Mouse (Mus musculus) myocyte (in vitro differentiated cells): ENCODE data around the gene Praf2. TPM values are rescaled to one million over a fixed set of nuclear protein-coding genes. Genes with fewer than 3 reads are reported as not detected.
"Not testable (repeated sequence)": the region's sequence is repeated elsewhere in the genome, so short reads cannot be mapped to it uniquely, and the experiment has no call there.

Experiments used
- H3K27me3 ChIP-seq: one replicate; pipeline ENCODE4 v1.6.1; 2011; ENCODE audit not compliant: control insufficient read depth, insufficient read depth, insufficient read length
- H3K36me3 ChIP-seq: one replicate; pipeline ENCODE4 v1.6.1; 2011; ENCODE audit not compliant: control insufficient read depth, insufficient read depth
- H3K4me2 ChIP-seq: one replicate; pipeline ENCODE4 v1.6.1; 2011; ENCODE audit warnings: low read depth, control low read depth
- H3K4me3 ChIP-seq: one replicate; pipeline ENCODE4 v1.5.1; 2011; ENCODE audit warnings: mild to moderate bottlenecking, control low read depth, moderate library complexity
- H3K79me2 ChIP-seq: one replicate; pipeline ENCODE4 v1.6.1; 2011; ENCODE audit not compliant: control insufficient read depth, insufficient read depth
- H3ac ChIP-seq: one replicate; pipeline ENCODE4 v1.6.1; 2011; ENCODE audit not compliant: control insufficient read depth, insufficient read length
- CEBPB ChIP-seq: IDR thresholded peaks from 2 replicates; pipeline ENCODE4 v1.6.1; 2011; ENCODE audit warnings: mild to moderate bottlenecking, moderate library complexity; ENCODE audit not compliant: poor library complexity, insufficient read depth, severe bottlenecking
- E2F4 ChIP-seq: IDR thresholded peaks from one replicate; pipeline ENCODE4 v1.6.1; 2011; ENCODE audit warnings: mild to moderate bottlenecking, control low read depth, moderate library complexity; ENCODE audit not compliant: insufficient read depth
- MAX ChIP-seq: IDR thresholded peaks from one replicate; pipeline ENCODE4 v1.6.1; 2011; ENCODE audit warnings: low read depth, mild to moderate bottlenecking, control low read depth
- MYOD1 ChIP-seq, 3 experiments: IDR thresholded peaks; one replicate each; pipeline ENCODE4 v1.6.1; 2011; ENCODE audit warnings: control low read depth in 2 of 3, low read depth in 2 of 3, mild to moderate bottlenecking in 2 of 3, moderate library complexity in 1 of 3; ENCODE audit not compliant: insufficient read length in 2 of 3, control insufficient read depth in 1 of 3
- MYOG ChIP-seq, 3 experiments: IDR thresholded peaks; one replicate each; pipeline ENCODE4 v1.6.1; 2011; ENCODE audit warnings: control low read depth in 2 of 3, low read depth in 2 of 3, mild to moderate bottlenecking in 2 of 3; ENCODE audit not compliant: insufficient read length in 2 of 3, control insufficient read depth in 1 of 3, insufficient read depth in 1 of 3
- POLR2A ChIP-seq: IDR thresholded peaks from one replicate; pipeline ENCODE4 v1.6.1; 2011; ENCODE audit warnings: low read depth, mild to moderate bottlenecking, control low read depth, moderate library complexity; ENCODE audit not compliant: insufficient read length
- POLR2AphosphoS2 ChIP-seq: IDR thresholded peaks from one replicate; pipeline ENCODE4 v1.6.1; 2011; ENCODE audit warnings: low read depth, control low read depth; ENCODE audit not compliant: insufficient read length
- REST ChIP-seq: IDR thresholded peaks from one replicate; pipeline ENCODE4 v1.6.1; 2011; ENCODE audit warnings: mild to moderate bottlenecking, control low read depth, moderate library complexity; ENCODE audit not compliant: insufficient read depth, insufficient read length
- SRF ChIP-seq: IDR thresholded peaks from one replicate; pipeline ENCODE4 v1.6.1; 2011; ENCODE audit warnings: low read depth; ENCODE audit not compliant: control insufficient read depth, insufficient read length
- TCF12 ChIP-seq: IDR thresholded peaks from one replicate; pipeline ENCODE4 v1.6.1; 2011; ENCODE audit warnings: mild to moderate bottlenecking, control low read depth; ENCODE audit not compliant: poor library complexity, insufficient read depth, severe bottlenecking
- TCF3 ChIP-seq: IDR thresholded peaks from one replicate; pipeline ENCODE4 v1.6.1; 2011; ENCODE audit warnings: low read depth, control low read depth; ENCODE audit not compliant: insufficient read length
- USF1 ChIP-seq: IDR thresholded peaks from one replicate; pipeline ENCODE4 v1.6.1; 2011; ENCODE audit warnings: low read depth, mild to moderate bottlenecking, control low read depth, moderate library complexity
- polyA plus RNA-seq: library from polyadenylated mRNA; unstranded; fragments of >200 nt; fragmentation: generic; extraction: Trizol; gene quantifications from one replicate; pipeline ENCODE4 v1.2.1, GENCODE M21; 2012; ENCODE audit warnings: missing spikeins

The Praf2 gene
- polyA plus RNA-seq, 1 experiment = 64.4 TPM

GRCm38 (mm10) chrX:7714135-7714899 is 13.9 kb upstream of the Praf2 start, which contains the start of gene Wdr45:
TSS of gene Wdr45 (plus strand) at chrX:7714333.
- H3ac ChIP-seq, H3K79me2 ChIP-seq, H3K27me3 ChIP-seq, H3K36me3 ChIP-seq: not testable (repeated sequence)
- Histone ChIP-seq H3K4me2 (peak within 1 kb of the TSS; percentile 74), H3K4me3 (peak within 1 kb of the TSS; percentile 22)
- TF ChIP-seq POLR2A = peak; percentile 15

GRCm38 (mm10) chrX:7716058-7716457 is 12.2 kb upstream of the Praf2 start:
- not testable (repeated sequence) for H3K4me2 ChIP-seq, H3K79me2 ChIP-seq, H3ac ChIP-seq, H3K36me3 ChIP-seq, H3K4me3 ChIP-seq, H3K27me3 ChIP-seq

GRCm38 (mm10) chrX:7721514-7722281 is 6.5 kb upstream of the Praf2 start, which contains the start of gene Gm45208:
TSS of gene Gm45208 (plus strand) at chrX:7722245.
- no peak for TF ChIP-seq TCF12
- no peak for TF ChIP-seq E2F4
- no peak for TF ChIP-seq USF1
- no peak for TF ChIP-seq CEBPB
- no peak for TF ChIP-seq REST
- TF ChIP-seq TCF3 = no peak
- no peak for TF ChIP-seq MAX
- TF ChIP-seq MYOD1 (IDR thresholded peaks at IDR 0.05; ENCODE audit: control insufficient read depth in 1 of 3, insufficient read length in 2 of 3, low read depth in 2 of 3) = no peak
- TF ChIP-seq SRF = no peak
- no peak for TF ChIP-seq POLR2A
- no peak for TF ChIP-seq POLR2AphosphoS2
- TF ChIP-seq MYOG (IDR thresholded peaks at IDR 0.05; ENCODE audit: control insufficient read depth in 1 of 3, insufficient read depth in 1 of 3, insufficient read length in 2 of 3, low read depth in 2 of 3) = no peak
- no peaks in the 10 kb centered on the region for H3K27me3 ChIP-seq
- H3K4me2 ChIP-seq = peak within 1 kb of the TSS; percentile 87
- H3ac ChIP-seq = peak within 1 kb of the TSS; percentile 35
- peak within 1 kb of the TSS; percentile 63 for H3K4me3 ChIP-seq
- peaks cover 8% of the 10 kb centered on the region for H3K79me2 ChIP-seq
- H3K36me3 ChIP-seq = no peaks in the 10 kb centered on the region

- Histone ChIP-seq H3K36me3 (no peaks in the 10 kb centered on the region), H3K27me3 (no peaks in the 10 kb centered on the region), H3ac (peak overlapping the region; percentile 35), H3K4me3 (peak overlapping the region; percentile 63), H3K4me2 (peak overlapping the region; percentile 68), H3K79me2 (peaks cover 8% of the 10 kb centered on the region)
- no peak for TF ChIP-seq TCF12
- TF ChIP-seq CEBPB = no peak
- no peak for TF ChIP-seq TCF3
- TF ChIP-seq E2F4 = no peak
- TF ChIP-seq USF1 = no peak
- TF ChIP-seq REST = no peak
- TF ChIP-seq SRF = no peak
- peak; percentile 37 for TF ChIP-seq POLR2A
- TF ChIP-seq POLR2AphosphoS2 = no peak
These were observed 6.0 kb upstream of the Praf2 start for GRCm38 (mm10) chrX:7722282-7722611.

GRCm38 (mm10) chrX:7722691-7723090 is 5.5 kb upstream of the Praf2 start:
- H3ac ChIP-seq = peak overlapping the region; percentile 35
- peak overlapping the region; percentile 63 for H3K4me3 ChIP-seq
- no peaks in the 10 kb centered on the region for H3K36me3 ChIP-seq
- H3K4me2 ChIP-seq = peak overlapping the region; percentile 68
- H3K27me3 ChIP-seq = no peaks in the 10 kb centered on the region
- peaks cover 8% of the 10 kb centered on the region for H3K79me2 ChIP-seq
- no peak for TF ChIP-seq SRF
- TF ChIP-seq POLR2AphosphoS2 = no peak
- no peak for TF ChIP-seq USF1
- TF ChIP-seq TCF12 = no peak
- TF ChIP-seq MYOD1 (IDR thresholded peaks at IDR 0.05; ENCODE audit: control insufficient read depth in 1 of 3, insufficient read length in 2 of 3, low read depth in 2 of 3) = no peak
- TF ChIP-seq MAX = no peak
- no peak for TF ChIP-seq POLR2A
- TF ChIP-seq MYOG (IDR thresholded peaks at IDR 0.05; ENCODE audit: control insufficient read depth in 1 of 3, insufficient read depth in 1 of 3, insufficient read length in 2 of 3, low read depth in 2 of 3) = no peak
- no peak for TF ChIP-seq CEBPB
- TF ChIP-seq TCF3 = no peak
- TF ChIP-seq E2F4 = no peak
- no peak for TF ChIP-seq REST
